Mouse (Mus musculus) stomach, postnatal 0 days (tissue): ENCODE measurements around the gene Sh2b2. TPM values are rescaled to one million over a fixed set of nuclear protein-coding genes. Genes with fewer than 3 reads are reported as not detected.

ENCODE experiments used
- ATAC-seq: fragments of 200-750 bp; cut with Nextera tagmentation; 2 replicates; pipeline ENCODE4 v1.8.0; 2017; ENCODE audit not compliant: low FRiP score, low TSS enrichment
- DNase-seq: peaks from one replicate; pipeline ENCODE4 v3.0.0-alpha.2; 2016; ENCODE audit warnings: low spot score
- H3K27ac ChIP-seq: fragments of 300-500 bp; sonication (generic); replicated peaks from 2 replicates; pipeline ENCODE4 v1.5.1; 2014; ENCODE audit warnings: mild to moderate bottlenecking, control low read depth
- H3K27me3 ChIP-seq: fragments of 300-500 bp; sonication (generic); 2 replicates; pipeline ENCODE4 v1.6.1; 2014; ENCODE audit warnings: low read length; ENCODE audit not compliant: control insufficient read depth, insufficient read depth
- H3K36me3 ChIP-seq: fragments of 300-500 bp; sonication (generic); 2 replicates; pipeline ENCODE4 v1.6.1; 2014; ENCODE audit warnings: low read length, mixed read lengths; ENCODE audit not compliant: control insufficient read depth, insufficient read depth
- H3K4me1 ChIP-seq: fragments of 300-500 bp; sonication (generic); replicated peaks from 2 replicates; pipeline ENCODE4 v1.6.1; 2014; ENCODE audit warnings: antibody characterized with exemption; ENCODE audit not compliant: control insufficient read depth, insufficient read depth
- H3K4me2 ChIP-seq: fragments of 300-500 bp; sonication (generic); replicated peaks from 2 replicates; pipeline ENCODE4 v1.6.1; 2014; ENCODE audit warnings: low read depth, mild to moderate bottlenecking, control low read depth, moderate library complexity
- H3K4me3 ChIP-seq: fragments of 300-500 bp; sonication (generic); 2 replicates; pipeline ENCODE4 v1.5.1; 2014; ENCODE audit warnings: low read depth, low read length, control low read depth
- H3K9ac ChIP-seq: fragments of 300-500 bp; sonication (generic); 2 replicates; pipeline ENCODE4 v1.6.1; 2014; ENCODE audit warnings: mild to moderate bottlenecking, low read length, control low read depth, mixed read lengths
- H3K9me3 ChIP-seq: fragments of 300-500 bp; sonication (generic); 2 replicates; pipeline ENCODE4 v1.6.1; 2016; ENCODE audit warnings: low read length; ENCODE audit not compliant: control insufficient read depth
- CTCF ChIP-seq: IDR thresholded peaks from 2 replicates; pipeline ENCODE4 v1.5.1; 2016; ENCODE audit warnings: antibody characterized with exemption, low read depth, mild to moderate bottlenecking, moderate library complexity
- EP300 ChIP-seq: optimal IDR thresholded peaks from 2 replicates; pipeline ENCODE3; 2016; ENCODE audit warnings: antibody characterized with exemption
- WGBS: fragments of 180-500 bp; shearing (Covaris S2); extraction: QIAGEN DNeasy Blood & Tissue Kit; methylation state at CpG from one replicate; pipeline ENCODE4 v1.1.7; 2014; 5-methylcytosine and 5-hydroxymethylcytosine counted together
- polyA plus RNA-seq: library from polyadenylated mRNA; unstranded; fragments of >200 nt; fragmentation: Nextera tagmentation; extraction: Ambion mirVana; gene quantifications from 2 replicates; pipeline ENCODE4 v1.2.1, GENCODE M21; 2015

Sh2b2 gene
- polyA plus RNA-seq, 1 experiment from 2014 or later: 0.92 TPM

DNA sequence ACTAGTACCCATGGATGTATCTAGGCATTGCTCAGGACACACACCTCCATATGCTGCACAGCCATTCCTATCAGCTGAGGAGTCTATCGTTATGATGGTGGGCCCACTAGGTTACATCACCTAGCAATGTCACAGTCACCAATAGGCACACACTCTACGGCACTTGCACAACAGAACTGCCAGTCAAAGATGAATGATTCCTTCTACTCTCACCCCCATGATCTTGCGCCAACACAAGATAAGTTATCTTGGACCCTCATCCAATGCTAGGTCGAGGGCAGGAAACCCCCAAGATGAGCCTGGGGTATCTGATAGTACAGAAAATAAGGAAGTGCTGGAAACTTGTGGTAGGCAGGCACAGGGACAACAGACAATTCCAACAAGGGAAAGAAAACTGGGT is 63.5 kb downstream of the Sh2b2 start:
- no peak for TF ChIP-seq EP300
- no peak for TF ChIP-seq CTCF
- Histone ChIP-seq H3K9ac (no peak overlapping the region), H3K9me3 (no peaks in the 10 kb centered on the region), H3K27me3 (no peaks in the 10 kb centered on the region), H3K27ac (no peak overlapping the region), H3K4me2 (no peak overlapping the region), H3K4me3 (no peak overlapping the region), H3K36me3 (peaks cover 12% of the 10 kb centered on the region), H3K4me1 (no peaks in the 10 kb centered on the region)
- no peak for ATAC-seq
- WGBS: 82% methylated on average over 4 of the region's 4 CpGs
- no peak for DNase-seq

DNA sequence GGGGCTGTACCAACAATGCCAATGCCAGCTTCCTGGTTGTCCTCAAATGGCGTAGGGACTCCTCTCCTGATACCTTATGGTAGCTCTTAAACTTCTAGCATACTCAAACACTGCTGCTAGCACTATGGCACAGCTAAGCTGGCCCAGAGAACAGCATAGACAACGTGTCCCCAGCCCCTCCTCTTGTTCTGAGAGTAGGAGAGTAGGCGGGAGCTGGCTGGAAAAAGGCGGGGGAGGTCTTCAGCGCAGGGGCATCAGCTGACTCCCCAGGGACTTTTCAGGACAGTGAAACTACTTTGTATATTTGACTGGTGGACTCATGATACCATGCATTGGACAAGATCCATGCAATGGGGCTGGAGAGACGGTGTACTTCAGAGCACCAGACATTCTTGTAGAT is 64.3 kb downstream of the Sh2b2 start:
- no peaks in the 10 kb centered on the region for H3K4me1 ChIP-seq
- no peak for DNase-seq
- H3K27me3 ChIP-seq: no peaks in the 10 kb centered on the region
- 87% methylated on average over 6 of the region's 6 CpGs for WGBS
- TF ChIP-seq CTCF (no peak), EP300 (no peak)
- H3K27ac ChIP-seq: no peak overlapping the region
- H3K4me3 ChIP-seq: no peak overlapping the region
- H3K4me2 ChIP-seq: no peak overlapping the region
- ATAC-seq: no peak
- peaks cover 12% of the 10 kb centered on the region for H3K36me3 ChIP-seq
- no peaks in the 10 kb centered on the region for H3K9me3 ChIP-seq
- H3K9ac ChIP-seq: no peak overlapping the region

DNA sequence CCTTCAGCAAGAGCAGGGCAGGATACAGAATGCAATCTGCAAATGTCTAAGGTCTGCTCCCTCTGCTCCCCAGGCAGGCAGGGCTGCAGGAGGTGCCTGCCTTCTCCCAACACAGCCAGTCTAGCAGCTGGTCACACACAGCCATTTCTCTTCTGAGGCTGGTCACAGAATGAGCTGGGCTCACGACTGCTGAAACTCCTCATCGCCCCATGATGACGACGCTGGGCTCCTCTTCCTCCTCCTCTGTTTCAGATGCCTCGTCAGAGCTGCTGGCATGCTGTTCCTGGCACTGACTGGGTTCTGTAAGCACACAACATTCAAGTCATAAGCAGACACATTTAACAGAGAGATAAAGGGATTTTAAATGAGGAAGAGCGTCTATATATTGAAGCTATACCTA is 65.2 kb downstream of the Sh2b2 start:
- no peaks in the 10 kb centered on the region for H3K9me3 ChIP-seq
- H3K4me2 ChIP-seq: no peak overlapping the region
- H3K4me1 ChIP-seq: no peaks in the 10 kb centered on the region
- ATAC-seq (no peak), DNase-seq (no peak)
- H3K4me3 ChIP-seq: no peak overlapping the region
- 90% methylated on average over 6 of the region's 6 CpGs for WGBS
- no peak overlapping the region for H3K9ac ChIP-seq
- TF ChIP-seq CTCF: no peak
- TF ChIP-seq EP300: no peak
- H3K27ac ChIP-seq: no peak overlapping the region
- peaks cover 12% of the 10 kb centered on the region for H3K36me3 ChIP-seq
- no peaks in the 10 kb centered on the region for H3K27me3 ChIP-seq

DNA sequence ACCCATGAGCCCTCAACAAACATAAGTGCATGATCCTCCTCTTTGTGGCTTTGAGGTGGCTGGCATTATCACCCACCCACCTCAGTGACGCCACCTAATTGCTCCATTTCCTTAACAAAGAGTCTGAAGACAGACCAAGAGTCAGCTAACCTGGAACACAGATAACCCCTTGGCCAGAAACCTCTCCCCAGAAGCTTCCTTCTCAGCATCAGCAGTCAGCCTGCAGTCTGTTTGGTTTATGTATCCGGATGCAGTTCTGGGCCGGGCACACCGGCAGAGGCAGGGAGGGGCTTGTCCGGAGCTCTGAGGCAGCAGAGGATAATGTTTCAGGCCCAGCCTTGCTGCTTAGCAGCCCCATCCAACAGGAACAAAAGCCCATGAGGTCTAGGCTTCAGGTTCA is 66.8 kb downstream of the Sh2b2 start:
- DNase-seq: no peak
- Histone ChIP-seq H3K4me1 (no peaks in the 10 kb centered on the region), H3K27ac (no peak overlapping the region), H3K4me3 (no peak overlapping the region), H3K36me3 (peaks cover 12% of the 10 kb centered on the region), H3K4me2 (no peak overlapping the region), H3K27me3 (no peaks in the 10 kb centered on the region), H3K9ac (no peak overlapping the region), H3K9me3 (no peaks in the 10 kb centered on the region)
- TF ChIP-seq EP300 (no peak), CTCF (no peak)
- ATAC-seq: no peak
- 66% methylated on average over 5 of the region's 5 CpGs for WGBS

DNA sequence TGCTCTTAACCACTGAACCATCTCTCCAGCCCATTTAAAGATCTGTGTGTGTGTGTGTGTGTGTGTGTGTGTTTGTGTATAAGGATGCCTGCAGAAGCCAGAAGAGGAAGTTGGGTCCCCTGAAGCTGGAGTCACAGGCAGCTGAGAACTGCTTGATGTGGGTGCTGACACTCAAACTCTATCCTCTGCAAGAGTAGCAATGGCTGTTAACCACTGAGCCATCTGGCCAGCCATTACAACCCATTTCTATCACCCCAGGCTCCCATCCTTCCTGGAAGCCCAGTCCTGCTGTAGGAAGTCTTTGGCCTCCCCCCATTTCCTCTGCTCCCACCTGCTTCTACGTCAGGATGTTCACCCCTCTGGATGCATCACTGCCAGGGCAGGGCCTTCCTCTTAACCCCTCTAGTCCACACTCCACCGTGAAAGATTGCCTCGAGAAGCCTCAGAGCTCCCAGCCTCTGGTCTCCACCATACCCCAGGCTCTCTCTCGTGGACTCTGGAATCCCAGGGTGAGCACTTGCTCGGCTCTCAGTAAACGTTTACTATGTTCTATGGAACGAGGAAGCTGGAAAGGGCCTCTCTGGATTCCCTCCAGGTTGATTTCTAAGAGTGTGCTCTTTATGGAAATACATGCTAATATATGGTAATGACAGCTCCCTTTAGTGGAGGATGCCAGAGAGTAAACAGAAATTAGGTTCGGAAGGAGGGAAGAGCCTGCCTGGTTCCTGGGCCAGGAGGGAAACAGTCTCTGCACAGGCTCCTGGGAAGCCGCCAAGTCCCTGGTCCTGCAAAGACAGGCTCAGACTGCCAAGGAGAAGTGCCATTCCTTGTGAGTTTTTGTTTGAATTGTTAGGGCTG is 72.5 kb downstream of the Sh2b2 start:
- H3K36me3 ChIP-seq: peaks cover 5% of the 10 kb centered on the region
- 9% methylated on average over 9 of the region's 9 CpGs for WGBS
- no peak overlapping the region for H3K9ac ChIP-seq
- TF ChIP-seq CTCF: no peak
- no peak for TF ChIP-seq EP300
- H3K27ac ChIP-seq: peak overlapping the region; percentile 59
- DNase-seq: peak; percentile 64
- peaks cover 2% of the 10 kb centered on the region; the same call in 1 of the 2 replicates for H3K4me1 ChIP-seq
- H3K4me3 ChIP-seq: no peak overlapping the region
- H3K4me2 ChIP-seq: no peak overlapping the region
- no peaks in the 10 kb centered on the region for H3K9me3 ChIP-seq
- no peaks in the 10 kb centered on the region for H3K27me3 ChIP-seq
- ATAC-seq: peak; percentile 50

DNA sequence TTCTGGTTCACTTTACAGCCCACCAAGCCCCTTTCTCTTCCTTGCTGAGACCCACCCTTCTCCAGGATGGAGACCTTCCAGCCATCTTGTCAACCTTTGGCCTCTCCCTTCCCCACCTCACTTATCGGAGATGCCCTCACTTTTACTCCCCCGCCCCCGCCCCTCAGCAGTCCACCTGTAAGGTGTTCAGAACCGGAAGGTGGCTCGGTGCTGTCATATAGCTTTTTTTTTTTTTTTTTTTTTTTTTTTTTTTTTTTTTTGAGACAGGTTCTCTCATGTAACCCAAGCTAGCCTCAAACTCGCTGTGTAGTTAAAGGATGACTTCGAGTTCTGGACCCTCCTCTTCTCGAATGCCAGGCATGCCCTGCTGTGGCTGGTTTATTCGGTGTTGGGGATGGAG is 73.4 kb downstream of the Sh2b2 start:
- Histone ChIP-seq H3K4me2 (no peak overlapping the region), H3K36me3 (no peaks in the 10 kb centered on the region), H3K27me3 (no peaks in the 10 kb centered on the region), H3K4me1 (peaks cover 2% of the 10 kb centered on the region; the same call in 1 of the 2 replicates), H3K9ac (no peak overlapping the region), H3K27ac (peak overlapping the region; percentile 88; the same call in 1 of the 2 replicates), H3K9me3 (no peaks in the 10 kb centered on the region), H3K4me3 (no peak overlapping the region)
- ATAC-seq: no peak
- no peak for DNase-seq
- 75% methylated on average over 9 of the region's 9 CpGs for WGBS
- TF ChIP-seq CTCF (no peak), EP300 (no peak)
